Mouse (Mus musculus) cortical plate, adult 2 months (tissue): ENCODE results near the gene Lamb3. TPM values are rescaled to one million over a fixed set of nuclear protein-coding genes. Genes with fewer than 3 reads are reported as not detected.

Source experiments
- H3K27ac ChIP-seq: fragments of 200-500 bp; 2 replicates; pipeline ENCODE4 v1.5.1; 2012; ENCODE audit warnings: low read length, control low read depth, inconsistent platforms; ENCODE audit not compliant: insufficient read depth
- H3K4me1 ChIP-seq: fragments of 200-500 bp; 2 replicates; pipeline ENCODE4 v1.6.1; 2011; ENCODE audit warnings: low read length; ENCODE audit not compliant: control insufficient read depth, insufficient read depth
- H3K4me3 ChIP-seq: fragments of 200-500 bp; 2 replicates; pipeline ENCODE4 v1.5.1; 2011; ENCODE audit warnings: mild to moderate bottlenecking, low read length, control low read depth; ENCODE audit not compliant: insufficient read depth
- CTCF ChIP-seq: fragments of 200-500 bp; IDR thresholded peaks from 2 replicates; pipeline ENCODE4 v1.5.1; 2011; ENCODE audit warnings: mild to moderate bottlenecking, control low read depth, low read length; ENCODE audit not compliant: insufficient read depth; ENCODE audit errors: extremely low read depth
- POLR2A ChIP-seq: fragments of 200-500 bp; IDR thresholded peaks from 2 replicates; pipeline ENCODE4 v1.6.1; 2011; ENCODE audit warnings: mild to moderate bottlenecking, low read length, control low read depth; ENCODE audit not compliant: insufficient read depth; ENCODE audit errors: extremely low read depth
- polyA plus RNA-seq: library from polyadenylated mRNA; depleted of rRNA; stranded (reverse); fragments of >200 nt; gene quantifications from 2 replicates; pipeline ENCODE4 v1.2.3, GENCODE M21; 2012

Gene Lamb3
- polyA plus RNA-seq, 1 experiment = 0.79 TPM

- Histone ChIP-seq H3K4me1 (no peaks in the 10 kb centered on the region), H3K27ac (no peak overlapping the region), H3K4me3 (no peak overlapping the region)
- TF ChIP-seq POLR2A (no peak), CTCF (no peak)
Observed at GRCm38 (mm10) chr1:193290686-193291085, 83.2 kb downstream of the Lamb3 start.

GRCm38 (mm10) chr1:193293039-193293438, 85.5 kb downstream of the Lamb3 start:
- TF ChIP-seq CTCF (no peak), POLR2A (no peak)
- Histone ChIP-seq H3K27ac (no peak overlapping the region), H3K4me3 (no peak overlapping the region)

GRCm38 (mm10) chr1:193293926-193294325, 86.4 kb downstream of the Lamb3 start:
- Histone ChIP-seq H3K4me3 (no peak overlapping the region), H3K27ac (no peak overlapping the region), H3K4me1 (peaks cover 5% of the 10 kb centered on the region)
- TF ChIP-seq CTCF (no peak), POLR2A (no peak)

More at GRCm38 (mm10) chr1:193293039-193293438, 85.5 kb downstream of the Lamb3 start:
- H3K4me1 ChIP-seq = peaks cover 4% of the 10 kb centered on the region; the same call in 1 of the 2 replicates

- Histone ChIP-seq H3K27ac (no peak overlapping the region), H3K4me3 (no peak overlapping the region), H3K4me1 (peaks cover 5% of the 10 kb centered on the region)
- TF ChIP-seq POLR2A (no peak), CTCF (no peak)
Observed at GRCm38 (mm10) chr1:193295920-193296319, 88.4 kb downstream of the Lamb3 start.

GRCm38 (mm10) chr1:193298141-193298765, 90.8 kb downstream of the Lamb3 start:
- Histone ChIP-seq H3K27ac (no peak overlapping the region), H3K4me1 (peaks cover 5% of the 10 kb centered on the region), H3K4me3 (no peak overlapping the region)
- TF ChIP-seq POLR2A (no peak), CTCF (no peak)

- Histone ChIP-seq H3K4me1 (peaks cover 5% of the 10 kb centered on the region), H3K27ac (no peak overlapping the region), H3K4me3 (no peak overlapping the region)
- TF ChIP-seq CTCF (no peak), POLR2A (no peak)
Observed at GRCm38 (mm10) chr1:193299995-193300394, 92.5 kb downstream of the Lamb3 start.

GRCm38 (mm10) chr1:193301216-193302092, 94.0 kb downstream of the Lamb3 start:
- H3K4me1 ChIP-seq = peaks cover 4% of the 10 kb centered on the region
- TF ChIP-seq POLR2A = no peak
- no peak for TF ChIP-seq CTCF
- H3K27ac ChIP-seq = no peak overlapping the region
- H3K4me3 ChIP-seq = no peak overlapping the region

GRCm38 (mm10) chr1:193302093-193302405, 94.5 kb downstream of the Lamb3 start:
- TF ChIP-seq POLR2A (no peak), CTCF (no peak)
- Histone ChIP-seq H3K4me1 (peaks cover 2% of the 10 kb centered on the region), H3K27ac (no peak overlapping the region), H3K4me3 (no peak overlapping the region)

GRCm38 (mm10) chr1:193303096-193303495, 95.6 kb downstream of the Lamb3 start:
- Histone ChIP-seq H3K27ac (no peak overlapping the region), H3K4me3 (no peak overlapping the region), H3K4me1 (peaks cover 2% of the 10 kb centered on the region)
- TF ChIP-seq POLR2A (no peak), CTCF (no peak)

GRCm38 (mm10) chr1:193305386-193305785, 97.9 kb downstream of the Lamb3 start:
- Histone ChIP-seq H3K4me1 (no peaks in the 10 kb centered on the region; the same call in 1 of the 2 replicates), H3K4me3 (no peak overlapping the region), H3K27ac (no peak overlapping the region)
- TF ChIP-seq CTCF = no peak
